Mouse (Mus musculus) myocyte (in vitro differentiated cells): ENCODE data around the gene Ifi208.

Experiments
- E2F4 ChIP-seq: IDR thresholded peaks from one replicate; pipeline ENCODE4 v1.6.1; 2011; ENCODE audit warnings: mild to moderate bottlenecking, control low read depth, moderate library complexity; ENCODE audit not compliant: insufficient read depth
- MAX ChIP-seq: IDR thresholded peaks from one replicate; pipeline ENCODE4 v1.6.1; 2011; ENCODE audit warnings: low read depth, mild to moderate bottlenecking, control low read depth
- POLR2A ChIP-seq: IDR thresholded peaks from one replicate; pipeline ENCODE4 v1.6.1; 2011; ENCODE audit warnings: low read depth, mild to moderate bottlenecking, control low read depth, moderate library complexity; ENCODE audit not compliant: insufficient read length
- TCF3 ChIP-seq: IDR thresholded peaks from one replicate; pipeline ENCODE4 v1.6.1; 2011; ENCODE audit warnings: low read depth, control low read depth; ENCODE audit not compliant: insufficient read length
- USF1 ChIP-seq: IDR thresholded peaks from one replicate; pipeline ENCODE4 v1.6.1; 2011; ENCODE audit warnings: low read depth, mild to moderate bottlenecking, control low read depth, moderate library complexity

GRCm38 (mm10) chr1:173736986-173737385, 63.5 kb downstream of the Ifi208 start:
- no peak for TF ChIP-seq POLR2A
- no peak for TF ChIP-seq USF1
- no peak for TF ChIP-seq E2F4
- no peak for TF ChIP-seq TCF3
- TF ChIP-seq MAX: no peak
